Mouse (Mus musculus): ENCODE measurements around the gene Trim46.

DNA sequence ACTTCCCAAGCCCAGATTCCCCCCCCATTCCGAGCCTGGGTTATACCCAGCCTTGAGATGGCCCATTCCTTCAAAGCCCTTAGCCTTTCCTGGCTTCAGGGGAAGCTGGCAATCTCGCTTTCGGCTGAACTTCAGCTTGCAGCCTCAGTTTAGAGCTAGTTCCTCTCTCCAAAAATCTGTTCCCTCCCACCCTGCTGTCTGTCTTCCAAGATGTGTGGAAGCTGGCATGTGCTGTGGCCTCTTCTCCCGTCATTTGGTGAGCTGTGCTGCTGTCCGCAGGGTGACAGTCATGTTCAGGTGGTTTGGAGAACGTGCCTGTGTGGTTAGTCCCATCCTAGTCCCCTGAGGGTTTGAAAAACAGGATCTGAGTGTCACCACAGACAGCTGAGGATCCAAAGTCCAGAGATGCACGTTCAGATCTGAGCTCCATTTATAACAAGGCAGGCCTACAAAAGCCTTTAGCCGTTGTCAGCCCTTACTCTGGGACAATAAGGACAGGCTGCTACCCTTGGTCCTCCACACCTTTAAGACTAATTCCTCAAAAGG lies 49.6 kb upstream of the Trim46 start:
- TF ChIP-seq POLR2A (IDR thresholded peaks at IDR 0.05; ENCODE audit: insufficient read depth, low read depth, low read length): no peak
- no peak for TF ChIP-seq CTCF (IDR thresholded peaks at IDR 0.05; ENCODE audit: insufficient read depth, low read depth, low read length)

Data from olfactory bulb, adult 2 months (tissue).